Mouse (Mus musculus) brain, embryonic 14.5 days (tissue): ENCODE results near the gene Gm7029.
"Not testable (repeated sequence)": the region's sequence is repeated elsewhere in the genome, so short reads cannot be mapped to it uniquely, and the experiment has no call there.

Source experiments
- CTCF ChIP-seq: fragments of 200-500 bp; IDR thresholded peaks from 2 replicates; pipeline ENCODE4 v1.5.1; 2012; ENCODE audit warnings: inconsistent platforms, mild to moderate bottlenecking, moderate library complexity, borderline replicate concordance; ENCODE audit not compliant: insufficient read depth, insufficient read length; ENCODE audit errors: extremely low read depth
- POLR2A ChIP-seq: fragments of 200-500 bp; IDR thresholded peaks from 2 replicates; pipeline ENCODE4 v1.6.1; 2012; ENCODE audit warnings: mild to moderate bottlenecking, inconsistent platforms, borderline replicate concordance; ENCODE audit not compliant: poor library complexity, insufficient read depth, insufficient read length, severe bottlenecking; ENCODE audit errors: extremely low read depth

DNA sequence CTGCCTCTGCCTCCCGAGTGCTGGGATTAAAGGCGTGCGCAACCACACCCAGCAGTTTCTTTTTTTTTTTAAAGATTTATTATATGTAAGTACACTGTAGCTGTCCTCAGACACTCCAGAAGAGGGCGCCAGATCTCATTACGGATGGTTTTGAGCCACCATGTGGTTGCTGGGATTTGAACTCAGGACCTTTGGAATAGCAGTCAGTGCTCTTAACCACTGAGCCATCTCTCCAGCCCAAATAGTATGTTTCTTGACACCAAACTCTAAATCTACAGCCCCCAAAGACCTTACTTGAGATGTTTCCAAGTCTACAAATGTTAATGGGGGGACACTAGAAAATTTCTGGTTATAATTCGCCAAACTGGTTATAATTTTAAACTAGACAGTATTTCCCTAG lies 18.3 kb downstream of the Gm7029 start:
- not testable (repeated sequence) for TF ChIP-seq CTCF, POLR2A
